Mouse (Mus musculus) heart, postnatal 0 days (tissue): ENCODE measurements at regions not wholly inside any gene's neighbourhood (a gene's known extent, or its start where the extent isn't known, plus 50 kb on each side); places are given as distances from the start of the nearest gene placed in this dataset.

Experiments used
- ATAC-seq: fragments of 200-750 bp; cut with Nextera tagmentation; 2 replicates; pipeline ENCODE4 v1.8.0; 2017; ENCODE audit warnings: low read depth, moderate number of reproducible peaks, moderate library complexity; ENCODE audit not compliant: insufficient read depth
- DNase-seq: peaks from one replicate; pipeline ENCODE4 v3.0.0-alpha.2; 2016; ENCODE audit warnings: low spot score
- H3K27ac ChIP-seq: fragments of 300-500 bp; sonication (generic); 2 replicates; pipeline ENCODE4 v1.5.1; 2014; ENCODE audit warnings: low read depth, mild to moderate bottlenecking
- H3K27me3 ChIP-seq: fragments of 300-500 bp; sonication (generic); 2 replicates; pipeline ENCODE4 v1.6.1; 2014; ENCODE audit warnings: low read length, mixed read lengths; ENCODE audit not compliant: control insufficient read depth, insufficient read depth
- H3K36me3 ChIP-seq: fragments of 300-500 bp; sonication (generic); replicated peaks from 2 replicates; pipeline ENCODE4 v1.6.1; 2014; ENCODE audit warnings: low read length, mixed read lengths; ENCODE audit not compliant: control insufficient read depth, insufficient read depth
- H3K4me1 ChIP-seq: fragments of 300-500 bp; sonication (generic); 2 replicates; pipeline ENCODE4 v1.6.1; 2014; ENCODE audit warnings: antibody characterized with exemption; ENCODE audit not compliant: control insufficient read depth, insufficient read depth
- H3K4me2 ChIP-seq: fragments of 300-500 bp; sonication (generic); 2 replicates; pipeline ENCODE4 v1.6.1; 2014; ENCODE audit warnings: low read depth, mild to moderate bottlenecking, low read length, moderate library complexity
- H3K4me3 ChIP-seq: fragments of 300-500 bp; sonication (generic); 2 replicates; pipeline ENCODE4 v1.5.1; 2014; ENCODE audit warnings: low read depth, low read length
- H3K9ac ChIP-seq: fragments of 300-500 bp; sonication (generic); replicated peaks from 2 replicates; pipeline ENCODE4 v1.6.1; 2014; ENCODE audit warnings: low read depth, low read length, mixed read lengths
- H3K9me3 ChIP-seq: fragments of 300-500 bp; sonication (generic); replicated peaks from 2 replicates; pipeline ENCODE4 v1.6.1; 2016; ENCODE audit warnings: low read length; ENCODE audit not compliant: control insufficient read depth
- CTCF ChIP-seq: IDR thresholded peaks from 2 replicates; pipeline ENCODE4 v1.5.1; 2016; ENCODE audit warnings: antibody characterized with exemption, control low read depth, low read depth
- EP300 ChIP-seq: IDR thresholded peaks from 2 replicates; pipeline ENCODE4 v1.6.1; 2016; ENCODE audit warnings: antibody characterized with exemption, low read depth
- WGBS: fragments of 180-500 bp; shearing (Covaris S2); extraction: QIAGEN DNeasy Blood & Tissue Kit; methylation state at CpG from one replicate; pipeline ENCODE4 v1.1.7; 2014; 5-methylcytosine and 5-hydroxymethylcytosine counted together

DNA sequence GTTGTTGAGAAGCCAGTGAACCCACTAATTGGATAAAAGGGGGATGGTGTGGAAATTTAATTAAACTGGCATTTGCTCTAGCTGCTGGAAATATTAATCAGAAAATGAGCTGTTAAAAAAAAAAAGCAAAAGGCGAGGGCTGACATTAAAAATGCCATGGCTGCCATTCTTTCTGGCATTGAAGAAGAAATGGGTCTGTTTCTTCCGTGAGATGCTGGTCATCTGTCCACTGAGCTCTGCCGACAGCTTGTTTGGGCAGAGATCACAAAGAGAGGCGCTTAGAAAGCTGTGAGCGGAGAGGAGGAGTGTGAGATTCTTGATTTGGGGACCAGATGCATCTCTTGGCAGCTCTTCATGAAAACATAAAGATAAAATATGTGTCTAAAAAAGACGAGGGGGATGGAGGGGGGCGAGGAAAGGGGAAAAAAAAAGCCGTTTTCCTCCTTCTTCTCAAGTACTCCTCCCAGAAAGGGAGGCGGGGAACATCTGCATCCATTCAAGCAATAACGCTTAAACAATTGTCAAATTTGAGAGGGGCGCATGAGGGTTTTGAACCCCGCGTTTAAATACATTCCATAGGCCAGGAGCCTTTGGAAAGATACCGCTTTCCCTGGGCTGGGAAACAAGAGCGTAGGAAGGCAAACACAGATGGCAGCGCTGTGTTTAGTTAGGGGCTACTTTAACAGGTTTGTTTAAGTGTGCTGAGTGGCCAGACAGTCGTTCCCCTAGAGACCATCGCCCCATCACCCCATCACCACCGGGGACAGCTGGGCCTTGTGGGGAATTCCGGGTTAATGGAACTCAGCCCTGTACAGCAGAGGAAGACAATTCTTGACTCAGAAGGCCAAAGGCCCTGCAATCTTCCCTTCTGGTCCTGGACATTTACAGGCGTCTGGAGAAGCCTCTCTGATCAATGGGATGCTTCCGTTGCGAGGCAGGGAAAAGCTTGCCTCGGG lies 109.2 kb upstream of the Slit3 start:
- DNase-seq: no peak
- H3K4me3 ChIP-seq: no peak overlapping the region
- no peak overlapping the region for H3K9ac ChIP-seq
- no peak for ATAC-seq
- no peaks in the 10 kb centered on the region for H3K9me3 ChIP-seq
- H3K4me1 ChIP-seq: no peaks in the 10 kb centered on the region
- 62% methylated on average over 24 of the region's 24 CpGs for WGBS
- no peak overlapping the region for H3K27ac ChIP-seq
- H3K36me3 ChIP-seq: no peaks in the 10 kb centered on the region
- H3K4me2 ChIP-seq: no peak overlapping the region
- TF ChIP-seq EP300: no peak
- no peak for TF ChIP-seq CTCF
- no peaks in the 10 kb centered on the region for H3K27me3 ChIP-seq

DNA sequence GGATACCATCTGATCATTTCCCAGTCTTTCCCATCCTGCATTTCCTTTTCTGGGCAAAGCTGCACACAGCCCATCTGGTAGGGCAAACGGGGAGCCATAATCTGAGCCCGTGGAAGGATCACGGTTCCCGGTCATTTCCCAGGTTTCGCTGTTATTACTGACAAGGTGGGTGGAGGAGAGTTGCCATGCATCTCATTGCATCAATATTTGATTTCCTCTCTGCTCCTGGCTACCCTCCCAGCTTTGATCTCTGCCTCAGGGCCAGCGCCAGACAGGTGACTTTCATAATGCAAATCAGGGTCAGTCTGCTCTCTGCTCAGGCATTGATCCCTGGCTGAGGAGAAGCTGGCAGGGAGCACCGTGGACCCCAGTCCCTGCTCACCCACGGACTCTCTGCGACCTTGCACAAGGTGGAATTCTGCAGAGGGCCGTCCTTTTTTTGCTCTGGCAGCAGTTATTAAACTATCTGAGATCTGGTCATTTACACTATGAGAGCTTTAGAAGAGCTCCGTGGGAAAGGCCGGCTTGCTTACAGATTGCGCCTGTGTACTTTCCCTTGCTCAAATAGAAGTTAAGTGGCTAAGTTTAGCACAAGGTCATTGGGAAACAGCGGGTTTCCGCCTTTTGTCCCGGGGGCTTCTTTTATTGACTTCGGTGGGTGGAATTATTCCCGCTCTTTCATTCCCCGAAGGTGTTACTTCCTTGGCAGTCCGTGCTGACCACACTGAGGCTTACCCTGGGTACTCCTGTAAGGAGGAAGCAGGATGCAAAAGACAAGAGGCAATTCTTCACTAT lies 114.1 kb upstream of the Slit3 start:
- Histone ChIP-seq H3K4me2 (peak overlapping the region; percentile 55), H3K27ac (no peak overlapping the region), H3K4me1 (no peaks in the 10 kb centered on the region), H3K9me3 (no peaks in the 10 kb centered on the region), H3K27me3 (no peaks in the 10 kb centered on the region), H3K4me3 (peak overlapping the region; percentile 21; the same call in 1 of the 2 replicates), H3K9ac (0 out of 2 replicates have a peak overlapping the region, but pooled peaks have one; percentile 12), H3K36me3 (no peaks in the 10 kb centered on the region)
- ATAC-seq (no peak), DNase-seq (peak; percentile 7)
- no peak for TF ChIP-seq EP300
- no peak for TF ChIP-seq CTCF
- WGBS: 24% methylated on average over 20 of the region's 20 CpGs

- no peaks in the 10 kb centered on the region for H3K36me3 ChIP-seq
- ATAC-seq (no peak), DNase-seq (no peak)
- TF ChIP-seq EP300 (no peak), CTCF (no peak)
- no peak overlapping the region for H3K4me3 ChIP-seq
- H3K9ac ChIP-seq: no peak overlapping the region
- WGBS: 83% methylated on average over 3 of the region's 3 CpGs
- no peak overlapping the region for H3K27ac ChIP-seq
- no peaks in the 10 kb centered on the region for H3K9me3 ChIP-seq
- no peaks in the 10 kb centered on the region for H3K4me1 ChIP-seq
- H3K4me2 ChIP-seq: no peak overlapping the region
- no peaks in the 10 kb centered on the region for H3K27me3 ChIP-seq
Observed at GRCm38 (mm10) chr11:35005143-35005542, 115.9 kb upstream of the Slit3 start.

- DNase-seq: no peak
- no peak for TF ChIP-seq CTCF
- TF ChIP-seq EP300: no peak
- no peaks in the 10 kb centered on the region for H3K36me3 ChIP-seq
- H3K27ac ChIP-seq: no peak overlapping the region
- no peak overlapping the region for H3K9ac ChIP-seq
- WGBS: 20% methylated on average over 1 of the region's 1 CpGs
- H3K27me3 ChIP-seq: no peaks in the 10 kb centered on the region
- no peaks in the 10 kb centered on the region for H3K9me3 ChIP-seq
- 0 out of 2 replicates have a peak, but pooled peaks have one; percentile 11 for ATAC-seq
- H3K4me3 ChIP-seq: no peak overlapping the region
- no peaks in the 10 kb centered on the region for H3K4me1 ChIP-seq
- no peak overlapping the region for H3K4me2 ChIP-seq
Observed at GRCm38 (mm10) chr11:35004431-35004830, 116.6 kb upstream of the Slit3 start.

DNA sequence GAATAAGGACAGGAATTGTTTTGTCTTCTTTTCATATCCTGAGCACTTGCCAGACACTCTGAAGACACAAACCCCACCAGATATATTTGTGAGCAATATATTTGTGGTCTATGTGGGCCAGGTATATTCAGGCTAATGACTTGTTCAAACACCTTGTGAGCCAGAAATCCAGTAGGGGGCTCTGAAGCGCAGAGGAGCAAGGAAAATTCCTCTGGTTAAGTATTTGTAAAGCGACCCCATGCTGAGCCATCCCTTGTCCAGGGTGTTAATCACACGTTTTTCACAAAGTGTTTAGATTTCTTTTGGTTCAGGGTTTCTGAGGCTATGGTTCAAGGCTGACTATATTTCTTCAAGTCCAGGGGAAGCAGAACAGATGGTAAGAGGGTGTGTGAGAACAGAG lies 117.1 kb upstream of the Slit3 start:
- 20% methylated on average over 3 of the region's 3 CpGs for WGBS
- H3K27me3 ChIP-seq: no peaks in the 10 kb centered on the region
- H3K4me3 ChIP-seq: no peak overlapping the region
- ATAC-seq (no peak), DNase-seq (no peak)
- H3K36me3 ChIP-seq: no peaks in the 10 kb centered on the region
- no peaks in the 10 kb centered on the region for H3K9me3 ChIP-seq
- H3K4me2 ChIP-seq: no peak overlapping the region
- no peak overlapping the region for H3K27ac ChIP-seq
- H3K9ac ChIP-seq: no peak overlapping the region
- H3K4me1 ChIP-seq: no peaks in the 10 kb centered on the region
- TF ChIP-seq CTCF (no peak), EP300 (no peak)
